Mouse (Mus musculus): ENCODE results near the gene Suco. TPM values are rescaled to one million over a fixed set of nuclear protein-coding genes. Genes with fewer than 3 reads are reported as not detected.

Gene Suco
- total and polyA plus RNA-seq, 3 experiments = 6.4 to 6.8 TPM; not detected in 1

DNA sequence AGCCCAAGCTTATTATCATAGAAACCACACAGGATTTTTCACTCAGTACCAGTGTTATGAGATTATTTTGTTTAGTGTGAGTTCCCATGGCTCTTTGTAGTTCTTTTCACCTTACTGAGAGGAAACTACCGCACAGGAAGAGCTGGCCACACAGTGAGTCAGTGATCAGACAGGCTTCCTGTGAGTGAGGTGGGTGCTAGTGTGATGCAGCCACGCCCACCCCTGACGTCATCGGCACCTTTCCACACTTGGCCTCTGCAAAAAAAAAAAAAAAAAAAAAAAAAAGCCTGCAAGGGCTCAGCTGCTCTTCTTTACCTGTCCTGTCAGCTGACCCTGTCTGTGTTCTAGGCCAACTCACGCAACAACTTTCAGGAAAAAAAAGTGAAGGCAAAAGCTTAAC, 109.8 kb downstream of the Suco start:
- 0 out of 4 replicates have a peak, but pooled peaks cover 0 to 2% of the 10 kb centered on the region in 2 experiments for H3K4me1 ChIP-seq (ENCODE audit: control insufficient read depth in 1 of 2, insufficient read depth in 2 of 2, low read length in 2 of 2)
- peak overlapping the region; percentile 17 to 37; a peak in 3 of 4 replicates for H3K4me3 ChIP-seq (ENCODE audit: control insufficient read depth in 1 of 2, insufficient read depth in 1 of 2, low read depth in 2 of 2, low read length in 2 of 2)
- peaks cover 3% of the 10 kb centered on the region in 2 experiments; a peak in 2 of 4 replicates for H3K27me3 ChIP-seq (ENCODE audit: control insufficient read depth in 1 of 2, insufficient read depth in 2 of 2, low read length in 2 of 2)
- TF ChIP-seq ZNF384 (IDR thresholded peaks at IDR 0.05; ENCODE audit: low read depth, low read length) = peak; percentile 89
- no peak for TF ChIP-seq BHLHE40 (IDR thresholded peaks at IDR 0.05; ENCODE audit: borderline replicate concordance, low read depth, low read length)
- DNase-seq (ENCODE audit: low read depth, low spot score) = peak; percentile 76
- H3K27ac ChIP-seq (ENCODE audit: control insufficient read depth, low read depth, low read length) = peak overlapping the region; percentile 14; the same call in 1 of the 2 replicates
- no peaks in the 10 kb centered on the region for H3K9me3 ChIP-seq (replicated peaks; ENCODE audit: insufficient read depth, low read length)
- H3K9ac ChIP-seq (ENCODE audit: control insufficient read depth, low read depth, low read length, poor library complexity, severe bottlenecking) = no peak overlapping the region
- no peaks in the 10 kb centered on the region for H3K79me2 ChIP-seq (ENCODE audit: control insufficient read depth, insufficient read depth, low read length, poor library complexity)
- H3K36me3 ChIP-seq (ENCODE audit: control insufficient read depth in 1 of 2, insufficient read depth in 2 of 2, low read length in 2 of 2) = no peaks in the 10 kb centered on the region

Other genes with a start within 250 kb of the Suco start
- gene Fasl, start 88.2 kb downstream of the Suco start, total RNA-seq (2012; rRNA removed) = not detected in 2 replicates
- gene Fasl, start 88.2 kb downstream of the Suco start, polyA plus RNA-seq (2012; ENCODE audit: insufficient read depth in 1 of 2, insufficient read length in 2 of 2, low read depth in 1 of 2, low replicate concordance in 2 of 2, missing spikeins in 1 of 2) = not detected
- gene Pigc, start 92.5 kb upstream of the Suco start, total RNA-seq (2012; rRNA removed) = 4.1 and 4.2 TPM in 2 replicates
- 1 to 10 TPM in 1 of 2 experiments, not detected in 1; 9.8 TPM for gene Pigc, start 92.5 kb upstream of the Suco start, polyA plus RNA-seq (2012; ENCODE audit: insufficient read depth in 1 of 2, insufficient read length in 2 of 2, low read depth in 1 of 2, low replicate concordance in 2 of 2, missing spikeins in 1 of 2)
- gene 4930558K02Rik, start 103.0 kb upstream of the Suco start, total RNA-seq (2012; rRNA removed) = not detected in 2 replicates
- not detected for gene 4930558K02Rik, start 103.0 kb upstream of the Suco start, polyA plus RNA-seq (2012; ENCODE audit: insufficient read depth in 1 of 2, insufficient read length in 2 of 2, low read depth in 1 of 2, low replicate concordance in 2 of 2, missing spikeins in 1 of 2)

Measured in MEL (cell line).